17 mouse cellular contexts compared by ENCODE assay signal in the genomic region with DNA sequence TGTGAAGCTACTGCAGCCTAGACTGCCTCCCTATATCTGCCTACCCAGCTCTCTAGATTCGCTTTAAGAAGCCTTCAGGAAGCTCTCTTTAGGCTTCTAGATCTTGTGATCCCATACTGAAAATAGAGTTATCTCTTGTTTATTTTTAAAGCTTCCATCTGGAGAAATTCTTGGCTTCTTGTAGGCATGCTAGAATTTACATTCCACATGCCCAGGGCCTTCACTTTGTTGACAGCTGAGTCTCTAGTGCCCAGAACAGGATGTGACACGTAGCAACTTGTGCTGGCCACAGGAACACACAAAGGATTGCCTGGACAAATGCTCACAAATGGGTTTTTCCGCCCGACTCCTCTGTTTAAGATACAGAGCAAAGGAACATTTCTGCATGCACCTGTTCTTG. TPM values are rescaled to one million over a fixed set of nuclear protein-coding genes. Genes with fewer than 3 reads are reported as not detected.
A peak's percentile ranks its signal among the peaks of the same experiment; 100 is the strongest.
DNase-seq lines count a peak whose midpoint lies in the region; ATAC-seq lines count a peak whose summit lies in the region.
"Had no signal": no experiment of that assay in that cellular context is flagged by ENCODE, and none has a peak within 500 bp of the region (broad histone marks: within the 10 kb centered on the region; RNA-seq: fewer than 3 reads in every experiment).

No protein-coding gene starts in this region.

- 0 out of 2 replicates have a peak overlapping the region, but pooled peaks have one; percentile 19 for H3K27ac ChIP-seq in forebrain, embryonic 15.5 days (replicated peaks)
- no peak overlapping the region for H3K27ac ChIP-seq in forebrain, embryonic 10.5 days
- H3K27ac ChIP-seq in heart, embryonic 13.5 days (replicated peaks) = peak overlapping the region; percentile 37; the same call in 1 of the 2 replicates
- H3K27ac ChIP-seq in heart, embryonic 10.5 days = no peak overlapping the region
- peak overlapping the region; percentile 20 to 25; a peak in 2 of 4 replicates for H3K27ac ChIP-seq in heart, embryonic 14.5 days (replicated peaks in 1 of 2; ENCODE audit: control insufficient read depth in 1 of 2, insufficient read depth in 1 of 2, low read depth in 2 of 2, low read length in 2 of 2)
- H3K27ac ChIP-seq: embryonic facial prominence, embryonic 15.5 days; limb, embryonic 12.5 days; liver, embryonic 15.5 days; midbrain, embryonic 10.5 days; stomach, embryonic 15.5 days had no signal

- H3K36me3 ChIP-seq in forebrain, embryonic 15.5 days = peaks cover 53% of the 10 kb centered on the region
- H3K36me3 ChIP-seq in forebrain, embryonic 10.5 days (replicated peaks) = peaks cover 18% of the 10 kb centered on the region
- H3K36me3 ChIP-seq in heart, embryonic 13.5 days = peaks cover 58% of the 10 kb centered on the region
- peaks cover 23% of the 10 kb centered on the region for H3K36me3 ChIP-seq in heart, embryonic 10.5 days
- peaks cover 52% of the 10 kb centered on the region for H3K36me3 ChIP-seq in heart, embryonic 14.5 days (ENCODE audit: control insufficient read depth, insufficient read depth, low read length)

- H3K4me1 ChIP-seq in forebrain, embryonic 15.5 days = no peaks in the 10 kb centered on the region
- H3K4me1 ChIP-seq in forebrain, embryonic 10.5 days = peaks cover 7% of the 10 kb centered on the region; the same call in 1 of the 2 replicates
- H3K4me1 ChIP-seq in heart, embryonic 13.5 days = peaks cover 9% of the 10 kb centered on the region
- H3K4me1 ChIP-seq in heart, embryonic 10.5 days = peaks cover 7% of the 10 kb centered on the region; the same call in 1 of the 2 replicates
- peaks cover 5 to 10% of the 10 kb centered on the region in 2 experiments for H3K4me1 ChIP-seq in heart, embryonic 14.5 days (ENCODE audit: control insufficient read depth in 2 of 2, insufficient read depth in 2 of 2, low read length in 2 of 2)
- H3K4me1 ChIP-seq: limb, embryonic 12.5 days; liver, embryonic 15.5 days; stomach, embryonic 15.5 days had no signal

- H3K27me3 ChIP-seq in forebrain, embryonic 15.5 days = no peaks in the 10 kb centered on the region
- no peaks in the 10 kb centered on the region for H3K27me3 ChIP-seq in forebrain, embryonic 10.5 days (ENCODE audit: poor library complexity, severe bottlenecking)
- H3K27me3 ChIP-seq in heart, embryonic 13.5 days (replicated peaks) = no peaks in the 10 kb centered on the region
- H3K27me3 ChIP-seq in heart, embryonic 10.5 days (ENCODE audit: insufficient read depth, poor library complexity, severe bottlenecking) = no peaks in the 10 kb centered on the region
- no peaks in the 10 kb centered on the region for H3K27me3 ChIP-seq in heart, embryonic 14.5 days (ENCODE audit: control insufficient read depth, insufficient read depth, low read length)
- H3K27me3 ChIP-seq: embryonic facial prominence, embryonic 15.5 days; limb, embryonic 12.5 days; liver, embryonic 15.5 days; stomach, embryonic 15.5 days had no signal

- 75% methylated on average over 4 of the region's 4 CpGs for WGBS in forebrain, embryonic 15.5 days
- WGBS in forebrain, embryonic 10.5 days = 81% methylated on average over 4 of the region's 4 CpGs
- WGBS in heart, embryonic 13.5 days = 39% methylated on average over 4 of the region's 4 CpGs
- WGBS in heart, embryonic 10.5 days = 42% methylated on average over 4 of the region's 4 CpGs
- 29% methylated on average over 4 of the region's 4 CpGs for WGBS in heart, embryonic 14.5 days

- ATAC-seq in forebrain, embryonic 15.5 days (replicated peaks) = no peak
- no peak for ATAC-seq in heart, embryonic 13.5 days (ENCODE audit: extremely low read depth, insufficient number of reproducible peaks, low FRiP score, low TSS enrichment)
- no peak for ATAC-seq in heart, embryonic 14.5 days (ENCODE audit: insufficient number of reproducible peaks, insufficient read depth, low FRiP score, low read depth)
- ATAC-seq: forebrain, embryonic 14.5 days had no signal

- DNase-seq in forebrain, embryonic 10.5 days (ENCODE audit: extremely low spot score, low spot score) = no peak
- no peak for DNase-seq in heart, embryonic 10.5 days (ENCODE audit: low spot score)
- peak; percentile 71 for DNase-seq in lung, postnatal 25 days (ENCODE audit: low spot score)
- no peak for DNase-seq in T-cell, adult 2 months (ENCODE audit: low spot score)
- DNase-seq in adrenal gland, postnatal 14 days = no peak
- DNase-seq: adrenal gland, adult 8-10 months; cerebellum, postnatal 14 days; thymus, postnatal 25 days had no signal

- no peak overlapping the region for H3K4me2 ChIP-seq in forebrain, embryonic 15.5 days (replicated peaks)
- no peak overlapping the region for H3K4me2 ChIP-seq in heart, embryonic 13.5 days
- no peak overlapping the region for H3K4me2 ChIP-seq in heart, embryonic 14.5 days (ENCODE audit: low read length)
- H3K4me2 ChIP-seq: embryonic facial prominence, embryonic 15.5 days; limb, embryonic 12.5 days; liver, embryonic 15.5 days; stomach, embryonic 15.5 days had no signal

- no peak overlapping the region for H3K4me3 ChIP-seq in forebrain, embryonic 15.5 days
- no peak overlapping the region for H3K4me3 ChIP-seq in forebrain, embryonic 10.5 days
- H3K4me3 ChIP-seq in heart, embryonic 13.5 days = no peak overlapping the region
- no peak overlapping the region for H3K4me3 ChIP-seq in heart, embryonic 10.5 days
- no peak overlapping the region for H3K4me3 ChIP-seq in heart, embryonic 14.5 days (ENCODE audit: control insufficient read depth in 1 of 2, insufficient read depth in 1 of 2, low read depth in 1 of 2, low read length in 2 of 2)
- H3K4me3 ChIP-seq: embryonic facial prominence, embryonic 15.5 days; limb, embryonic 12.5 days; liver, embryonic 15.5 days; midbrain, embryonic 10.5 days; stomach, embryonic 15.5 days had no signal

- no peaks in the 10 kb centered on the region for H3K9me3 ChIP-seq in forebrain, embryonic 15.5 days
- peaks cover 2% of the 10 kb centered on the region; the same call in 1 of the 2 replicates for H3K9me3 ChIP-seq in forebrain, embryonic 10.5 days
- H3K9me3 ChIP-seq in heart, embryonic 13.5 days = peaks cover 3% of the 10 kb centered on the region
- H3K9me3 ChIP-seq in heart, embryonic 10.5 days = no peaks in the 10 kb centered on the region
- H3K9me3 ChIP-seq in heart, embryonic 14.5 days (ENCODE audit: control insufficient read depth, low read length) = peaks cover 3% of the 10 kb centered on the region; the same call in 1 of the 2 replicates
- H3K9me3 ChIP-seq: liver, embryonic 15.5 days; stomach, embryonic 15.5 days had no signal

- no peak overlapping the region for H3K9ac ChIP-seq in forebrain, embryonic 15.5 days (replicated peaks)
- H3K9ac ChIP-seq in heart, embryonic 13.5 days = no peak overlapping the region
- no peak overlapping the region for H3K9ac ChIP-seq in heart, embryonic 14.5 days (ENCODE audit: low read length)
- H3K9ac ChIP-seq: embryonic facial prominence, embryonic 15.5 days; limb, embryonic 12.5 days; liver, embryonic 15.5 days; stomach, embryonic 15.5 days had no signal

RNA-seq across cellular contexts. Expression of a gene that starts 29.1 kb away (rescaled TPM):
- polyA plus RNA-seq in forebrain, embryonic 15.5 days (2015; fragmentation: Nextera tagmentation; extraction: Ambion mirVana) = 4.1 TPM in 2 replicates
- 2.0 and 3.4 TPM in 2 replicates for polyA plus RNA-seq in forebrain, embryonic 10.5 days (2016; fragmentation: Nextera tagmentation; extraction: Ambion mirVana)
- polyA plus RNA-seq in heart, embryonic 13.5 days (2015; fragmentation: Nextera tagmentation; extraction: Ambion mirVana) = 2.8 and 4.4 TPM in 2 replicates
- 3.9 and 6.8 TPM in 2 replicates for polyA plus RNA-seq in heart, embryonic 10.5 days (2016; fragmentation: Nextera tagmentation; extraction: Ambion mirVana)
- polyA plus RNA-seq in heart, embryonic 14.5 days (2014; fragmentation: Nextera tagmentation; extraction: Ambion mirVana) = 7.9 and 8.2 TPM in 2 replicates
- 45.7 and 49.3 TPM in 2 replicates for total RNA-seq in adrenal gland, postnatal 14 days (2021)

Comparison
In these comparisons a context has a peak if more than half of its experiments do, and no peak if none do; other contexts are left out.
1. H3K27ac ChIP-seq: peak in forebrain, embryonic 15.5 days (single experiment), heart, embryonic 13.5 days (single experiment) and heart, embryonic 14.5 days (2 of 2); none in forebrain, embryonic 10.5 days (single experiment) and heart, embryonic 10.5 days (single experiment).